Mouse (Mus musculus): ENCODE measurements at regions not wholly inside any gene's neighbourhood (a gene's known extent, or its start where the extent isn't known, plus 50 kb on each side); places are given as distances from the start of the nearest gene placed in this dataset.

GRCm38 (mm10) chr7:115399461-115399860, 639.1 kb downstream of the Sox6 start:
- TF ChIP-seq CTCF (IDR thresholded peaks at IDR 0.05; ENCODE audit: control insufficient read depth, insufficient read depth, low read length) (no peak), POLR2A (IDR thresholded peaks at IDR 0.05; ENCODE audit: borderline replicate concordance, control insufficient read depth, low read depth, low read length) (no peak)
